Mouse (Mus musculus): Measurements from ENCODE around the gene B3galt4.

DNA sequence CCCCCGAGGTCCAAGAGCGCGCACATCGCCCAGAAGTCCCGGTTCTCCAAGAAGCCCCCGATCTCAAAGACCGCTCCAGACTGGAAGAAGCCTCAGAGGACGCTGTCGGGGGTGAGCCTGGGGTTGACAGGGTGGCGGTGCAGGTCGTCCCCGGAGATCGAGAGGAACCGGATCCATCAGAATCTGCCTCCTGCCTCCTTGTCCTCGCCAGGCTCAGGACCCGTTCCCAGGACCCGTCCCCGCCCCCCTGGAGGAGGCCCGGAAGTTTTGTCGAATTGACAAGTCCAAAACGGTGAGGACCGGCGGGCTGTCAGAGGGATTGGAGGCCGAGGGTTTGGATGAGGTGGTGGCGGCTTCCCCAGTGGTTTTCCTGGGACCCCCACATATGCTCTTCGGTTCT lies 10.3 kb downstream of the B3galt4 start:
- TF ChIP-seq CTCF (IDR thresholded peaks at IDR 0.05), result no peak
- no peak for TF ChIP-seq POLR2A (IDR thresholded peaks at IDR 0.05; ENCODE audit: insufficient read depth, low read depth, low read length)

All from heart, adult 2 months (tissue).